Mouse (Mus musculus) liver, embryonic 11.5 days (tissue): ENCODE data around the gene Gp1bb. TPM values are rescaled to one million over a fixed set of nuclear protein-coding genes. Genes with fewer than 3 reads are reported as not detected.

Experiments
- ATAC-seq: fragments of 200-750 bp; cut with Nextera tagmentation; replicated peaks from 2 replicates; pipeline ENCODE4 v1.8.0; 2017; ENCODE audit warnings: moderate number of reproducible peaks, mild to moderate bottlenecking, moderate TSS enrichment, moderate library complexity; ENCODE audit not compliant: low FRiP score
- DNase-seq: peaks from one replicate; pipeline ENCODE4 v3.0.0-alpha.2; 2017; ENCODE audit warnings: low spot score
- H3K27ac ChIP-seq: fragments of 300-500 bp; sonication (generic); 2 replicates; pipeline ENCODE4 v1.5.1; 2014; ENCODE audit warnings: mild to moderate bottlenecking, low read depth, low read length, control low read depth
- H3K27me3 ChIP-seq: fragments of 300-500 bp; sonication (generic); replicated peaks from 2 replicates; pipeline ENCODE4 v1.6.1; 2014; ENCODE audit warnings: low read length, mixed read lengths; ENCODE audit not compliant: control insufficient read depth, insufficient read depth
- H3K36me3 ChIP-seq: fragments of 300-500 bp; sonication (generic); 2 replicates; pipeline ENCODE4 v1.6.1; 2014; ENCODE audit warnings: mild to moderate bottlenecking, low read length, moderate library complexity, mixed read lengths; ENCODE audit not compliant: control insufficient read depth, insufficient read depth
- H3K4me1 ChIP-seq: fragments of 300-500 bp; sonication (generic); replicated peaks from 2 replicates; pipeline ENCODE4 v1.6.1; 2014; ENCODE audit warnings: low read length, mixed read lengths; ENCODE audit not compliant: control insufficient read depth, insufficient read depth
- H3K4me2 ChIP-seq: fragments of 300-500 bp; sonication (generic); 2 replicates; pipeline ENCODE4 v1.6.1; 2014; ENCODE audit warnings: mild to moderate bottlenecking, control low read depth, moderate library complexity
- H3K4me3 ChIP-seq: fragments of 300-500 bp; sonication (generic); 2 replicates; pipeline ENCODE4 v1.5.1; 2014; ENCODE audit warnings: low read depth, low read length, control low read depth
- H3K9ac ChIP-seq: fragments of 300-500 bp; sonication (generic); 2 replicates; pipeline ENCODE4 v1.6.1; 2014; ENCODE audit warnings: low read depth, low read length, control low read depth
- H3K9me3 ChIP-seq: fragments of 300-500 bp; sonication (generic); 2 replicates; pipeline ENCODE4 v1.6.1; 2016; ENCODE audit warnings: low read length, inconsistent platforms, mixed read lengths; ENCODE audit not compliant: control insufficient read depth
- WGBS: fragments of 180-500 bp; shearing (Covaris S2); extraction: QIAGEN DNeasy Blood & Tissue Kit; methylation state at CpG from one replicate; pipeline ENCODE4 v1.1.7; 2014; 5-methylcytosine and 5-hydroxymethylcytosine counted together
- polyA plus RNA-seq: library from polyadenylated mRNA; unstranded; fragments of >200 nt; fragmentation: Nextera tagmentation; extraction: Ambion mirVana; gene quantifications from 2 replicates; pipeline ENCODE4 v1.2.1, GENCODE M21; 2014

The Gp1bb gene
- polyA plus RNA-seq, 1 experiment from 2014 or later = 42.4 TPM

DNA sequence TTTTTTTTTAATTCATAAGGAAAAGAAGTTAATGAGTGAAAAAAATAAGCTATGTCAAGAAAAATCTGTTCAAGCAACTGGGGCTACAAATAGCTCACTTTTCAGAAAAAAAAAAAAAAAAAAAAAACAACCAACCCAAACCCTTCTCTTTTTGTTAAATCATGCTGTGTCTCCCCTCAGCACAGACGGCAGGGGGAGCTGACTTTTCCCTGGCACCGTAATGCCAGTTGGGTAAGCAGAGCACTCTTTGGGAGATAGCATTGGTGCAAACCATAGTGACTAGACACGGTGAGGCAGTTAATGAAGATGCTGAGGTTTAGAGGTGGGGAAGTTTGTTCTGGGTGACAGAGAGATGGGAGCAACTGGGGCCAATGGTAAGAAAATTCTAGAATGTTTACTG, 9.9 kb upstream of the Gp1bb start:
- Histone ChIP-seq H3K4me2 (no peak overlapping the region), H3K4me1 (0 out of 2 replicates have a peak, but pooled peaks cover 2% of the 10 kb centered on the region), H3K27me3 (peaks cover 52% of the 10 kb centered on the region), H3K9ac (no peak overlapping the region), H3K9me3 (no peaks in the 10 kb centered on the region), H3K36me3 (no peaks in the 10 kb centered on the region), H3K4me3 (no peak overlapping the region), H3K27ac (no peak overlapping the region)
- ATAC-seq = no peak
- 58% methylated on average over 3 of the region's 3 CpGs for WGBS
- DNase-seq = no peak

DNA sequence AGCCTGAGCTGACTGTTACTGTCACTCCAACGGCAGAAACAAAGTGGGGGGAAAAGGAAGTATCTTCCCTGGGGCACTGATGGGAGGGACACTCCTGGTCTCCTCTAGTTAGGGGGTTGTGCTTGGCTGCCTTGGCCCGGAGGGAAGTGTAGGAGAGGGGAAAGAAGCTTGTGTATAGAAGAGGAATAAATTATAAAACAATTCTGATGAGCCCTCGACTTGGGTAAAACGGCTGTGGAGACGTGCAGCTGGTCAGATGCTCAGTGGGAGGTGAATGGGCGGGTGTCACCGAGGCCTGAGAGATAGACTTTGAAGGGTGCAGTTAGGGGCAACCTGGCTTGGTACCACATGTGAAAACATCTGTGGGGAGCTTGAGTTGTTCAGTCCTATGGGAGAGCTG, 8.9 kb upstream of the Gp1bb start:
- Histone ChIP-seq H3K4me2 (no peak overlapping the region), H3K4me3 (no peak overlapping the region), H3K9me3 (no peaks in the 10 kb centered on the region), H3K4me1 (peaks cover 8% of the 10 kb centered on the region), H3K27me3 (peaks cover 62% of the 10 kb centered on the region), H3K36me3 (no peaks in the 10 kb centered on the region), H3K9ac (no peak overlapping the region), H3K27ac (no peak overlapping the region)
- 61% methylated on average over 7 of the region's 7 CpGs for WGBS
- ATAC-seq = no peak
- DNase-seq = no peak

DNA sequence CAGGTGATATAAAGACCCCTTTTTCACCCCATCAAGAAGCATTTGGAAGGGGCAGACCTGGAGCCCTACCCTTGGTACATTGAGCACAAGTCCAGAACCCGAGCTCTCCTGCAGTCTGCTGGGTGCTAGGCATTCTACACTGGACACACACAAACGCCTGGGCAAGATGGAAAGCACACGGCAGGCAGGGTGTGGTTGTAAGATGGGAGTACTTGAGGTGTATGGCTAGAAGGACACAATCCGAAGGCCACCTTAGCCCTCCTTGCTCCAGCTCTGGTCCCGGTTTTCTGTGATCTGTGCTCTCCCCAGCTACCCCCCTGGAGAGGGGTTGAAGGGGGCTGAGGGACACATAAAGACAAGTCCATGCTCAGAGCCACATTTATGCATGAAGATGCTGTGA, 8.1 kb upstream of the Gp1bb start:
- 49% methylated on average over 5 of the region's 5 CpGs for WGBS
- peaks cover 10% of the 10 kb centered on the region for H3K4me1 ChIP-seq
- peak overlapping the region; percentile 75 for H3K4me2 ChIP-seq
- H3K36me3 ChIP-seq = no peaks in the 10 kb centered on the region
- peaks cover 70% of the 10 kb centered on the region for H3K27me3 ChIP-seq
- peak overlapping the region; percentile 1; the same call in 1 of the 2 replicates for H3K9ac ChIP-seq
- ATAC-seq = no peak
- no peak overlapping the region for H3K27ac ChIP-seq
- peak overlapping the region; percentile 56 for H3K4me3 ChIP-seq
- no peaks in the 10 kb centered on the region for H3K9me3 ChIP-seq
- DNase-seq = no peak

DNA sequence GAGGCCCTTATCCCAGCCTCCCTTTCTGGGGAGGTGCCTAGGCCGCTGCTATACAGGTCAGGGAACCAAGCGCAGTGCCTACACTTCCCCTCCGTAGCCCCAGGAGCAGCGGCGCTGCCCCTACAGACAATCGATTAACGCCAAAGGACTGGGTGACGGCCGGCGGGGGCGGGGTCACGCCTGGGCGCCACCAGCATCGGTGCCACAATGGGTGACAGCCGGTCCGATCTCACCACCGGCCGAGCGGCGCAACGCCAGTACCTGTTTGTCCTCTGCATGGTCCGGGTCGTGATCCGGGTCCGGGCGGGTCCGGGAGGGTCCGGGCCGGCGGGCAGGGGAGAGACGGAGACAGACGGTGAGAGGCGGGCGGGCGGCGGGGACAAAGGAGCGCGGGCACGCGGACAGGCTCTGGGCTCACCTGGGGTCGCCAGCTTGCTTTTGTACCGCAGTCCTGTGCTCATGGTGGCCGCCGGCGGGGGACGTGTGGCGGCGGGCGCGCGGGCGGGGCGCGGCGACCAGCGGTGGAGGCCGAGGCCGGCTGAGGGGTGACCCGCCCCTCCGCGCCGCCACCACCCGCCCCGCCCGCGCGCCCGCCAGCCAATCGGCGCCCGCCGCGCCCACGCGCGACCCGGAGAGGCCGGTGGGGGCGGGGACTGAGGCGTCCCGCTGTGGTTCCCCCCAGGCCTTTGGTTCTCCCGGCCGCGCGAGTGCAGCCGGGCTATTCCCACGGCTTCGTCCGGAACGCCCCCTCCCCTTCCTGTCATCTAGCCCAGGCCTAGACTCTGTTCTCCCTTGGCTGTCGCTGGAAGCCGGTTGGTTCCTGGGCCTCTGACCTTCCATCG, 7.4 kb upstream of the Gp1bb start, which contains the start of gene Sept5:
TSS of gene Sept5 (minus strand) at position 565 of the 842 bp plus-strand sequence.
- Histone ChIP-seq H3K4me1 (peaks cover 10% of the 10 kb centered on the region), H3K27ac (no peak within 1 kb of the TSS), H3K4me3 (peak within 1 kb of the TSS; percentile 56), H3K9ac (peak within 1 kb of the TSS; percentile 46), H3K9me3 (no peaks in the 10 kb centered on the region), H3K4me2 (peak within 1 kb of the TSS; percentile 75), H3K27me3 (peaks cover 77% of the 10 kb centered on the region), H3K36me3 (no peaks in the 10 kb centered on the region)
- 1% methylated on average over 59 of the region's 93 CpGs for WGBS
- DNase-seq = no peak
- ATAC-seq = peak; percentile 30

- Histone ChIP-seq H3K4me2 (peak overlapping the region; percentile 75), H3K27me3 (peaks cover 83% of the 10 kb centered on the region), H3K4me3 (peak overlapping the region; percentile 56), H3K36me3 (no peaks in the 10 kb centered on the region), H3K4me1 (peaks cover 10% of the 10 kb centered on the region), H3K9ac (no peak overlapping the region), H3K27ac (no peak overlapping the region), H3K9me3 (no peaks in the 10 kb centered on the region)
- no peak for DNase-seq
- 34% methylated on average over 2 of the region's 2 CpGs for WGBS
- no peak for ATAC-seq
Observed at GRCm38 (mm10) chr16:18628948-18629340, 6.7 kb upstream of the Gp1bb start.

DNA sequence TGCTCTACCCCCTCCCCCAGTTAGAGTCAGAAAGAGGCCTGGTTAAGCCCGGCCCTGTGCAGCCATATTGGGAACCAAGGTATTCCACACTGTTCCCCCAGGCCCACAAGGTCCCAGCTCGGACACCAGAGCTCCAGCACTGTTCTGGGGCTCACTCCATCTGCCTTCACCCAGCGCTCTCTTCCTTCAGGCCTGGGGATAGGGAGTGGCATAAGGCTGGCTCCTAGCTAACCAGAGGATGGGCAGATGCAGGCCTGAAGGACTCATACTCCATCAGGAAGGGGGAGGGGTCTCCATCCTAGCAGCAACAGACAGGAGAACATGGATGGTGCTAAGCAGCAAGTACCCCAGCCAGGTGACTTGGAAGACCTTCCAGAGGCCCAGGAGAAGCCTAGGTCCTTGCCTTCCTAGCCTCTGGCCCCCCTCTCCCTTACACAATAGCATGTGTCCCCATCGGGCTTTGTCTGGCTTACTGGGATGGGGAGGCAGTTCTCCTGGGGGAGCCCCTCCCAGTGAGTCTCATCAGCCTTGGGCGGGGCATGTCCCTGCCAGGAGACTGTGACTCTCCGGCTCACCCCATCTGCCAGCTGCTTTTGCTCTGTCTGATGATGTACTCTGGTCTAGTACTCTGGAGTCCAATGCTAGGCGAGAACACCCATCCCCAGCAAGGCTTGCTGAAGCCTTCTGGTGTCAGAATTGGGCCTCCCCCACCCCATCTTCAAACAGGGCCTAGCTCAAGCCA, 6.2 kb upstream of the Gp1bb start:
- ATAC-seq (no peak), DNase-seq (no peak)
- peaks cover 89% of the 10 kb centered on the region for H3K27me3 ChIP-seq
- 65% methylated on average over 7 of the region's 7 CpGs for WGBS
- H3K9ac ChIP-seq = no peak overlapping the region
- H3K4me2 ChIP-seq = peak overlapping the region; percentile 75
- peaks cover 10% of the 10 kb centered on the region for H3K4me1 ChIP-seq
- no peaks in the 10 kb centered on the region for H3K9me3 ChIP-seq
- no peaks in the 10 kb centered on the region for H3K36me3 ChIP-seq
- H3K27ac ChIP-seq = no peak overlapping the region
- no peak overlapping the region; the same call in 1 of the 2 replicates for H3K4me3 ChIP-seq

DNA sequence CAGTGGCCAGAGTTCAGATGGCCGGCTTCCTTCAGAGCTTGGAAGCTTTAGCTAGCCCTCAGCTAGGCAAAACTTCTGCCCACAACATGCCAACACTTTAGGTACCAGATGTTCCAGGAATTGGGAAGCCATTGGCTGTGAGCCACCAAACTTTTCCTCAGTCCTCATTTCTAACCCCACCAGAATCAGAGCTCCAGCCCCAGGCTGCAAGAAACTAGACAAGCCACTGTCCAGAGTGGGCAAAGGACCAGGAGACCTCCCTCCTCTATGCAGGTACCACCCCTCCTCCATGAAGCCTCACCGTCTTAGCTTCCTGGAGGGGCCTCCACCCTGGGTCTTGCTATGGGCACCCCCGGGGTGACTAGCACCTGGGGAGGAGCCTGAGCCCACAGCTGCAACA, 5.0 kb upstream of the Gp1bb start:
- H3K9me3 ChIP-seq = no peaks in the 10 kb centered on the region
- DNase-seq (no peak), ATAC-seq (no peak)
- H3K4me2 ChIP-seq = no peak overlapping the region
- 37% methylated on average over 3 of the region's 3 CpGs for WGBS
- no peak overlapping the region for H3K27ac ChIP-seq
- no peak overlapping the region for H3K9ac ChIP-seq
- H3K27me3 ChIP-seq = peaks cover 97% of the 10 kb centered on the region
- no peaks in the 10 kb centered on the region for H3K36me3 ChIP-seq
- no peak overlapping the region for H3K4me3 ChIP-seq
- peaks cover 12% of the 10 kb centered on the region for H3K4me1 ChIP-seq

- Histone ChIP-seq H3K9me3 (no peaks in the 10 kb centered on the region), H3K27ac (no peak within 1 kb of the TSS), H3K4me3 (peak within 1 kb of the TSS; percentile 50), H3K4me2 (peak within 1 kb of the TSS; percentile 86), H3K9ac (no peak within 1 kb of the TSS), H3K4me1 (peaks cover 17% of the 10 kb centered on the region), H3K36me3 (no peaks in the 10 kb centered on the region), H3K27me3 (peaks cover 99% of the 10 kb centered on the region)
- ATAC-seq (peak; percentile 19; the same call in 1 of the 2 replicates), DNase-seq (peak; percentile 83)
- WGBS = under 1% methylated on average over 65 of the region's 65 CpGs
Observed at GRCm38 (mm10) chr16:18626376-18626878, 4.2 kb upstream of the Gp1bb start, which contains the start of gene Gm49601. Gm49601 (minus strand) TSS chr16:18626427.
